ENCODE assay signal across 8 mouse cellular contexts in the genomic region with DNA sequence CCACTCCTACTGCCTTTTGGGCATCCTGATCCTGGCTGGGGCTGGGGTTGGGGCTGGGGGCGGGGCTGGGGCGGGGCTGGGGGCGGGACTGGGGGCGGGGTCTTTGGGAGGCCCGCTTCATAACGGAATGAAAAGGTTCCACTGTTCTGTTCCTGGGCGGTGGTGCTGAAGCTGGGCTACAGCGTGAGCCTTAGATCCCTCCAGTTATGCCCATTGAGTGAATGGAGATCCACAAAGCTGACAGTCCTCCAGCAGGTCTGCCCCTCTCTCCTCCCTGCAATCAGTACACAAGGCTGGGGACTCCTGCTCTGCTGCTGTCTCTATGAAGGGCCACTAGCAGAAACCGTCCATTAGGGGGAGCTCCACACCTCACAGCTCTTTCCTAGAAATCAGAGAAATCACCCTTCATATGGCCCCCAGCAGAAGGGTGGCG.
A peak's percentile ranks its signal among the peaks of the same experiment; 100 is the strongest.
DNase-seq lines count a peak whose midpoint lies in the region; ATAC-seq lines count a peak whose summit lies in the region.

No protein-coding gene starts in this region.

- no peak overlapping the region for H3K9ac ChIP-seq in embryonic facial prominence, embryonic 15.5 days
- no peak overlapping the region for H3K9ac ChIP-seq in hindbrain, embryonic 15.5 days

- DNase-seq in cerebellum, adult 9-11 months: no peak
- peak; percentile 19 to 76 for DNase-seq in adrenal gland, adult (ENCODE audit: inconsistent age in 2 of 2, low spot score in 1 of 2)
- DNase-seq in left cerebral cortex, postnatal 4 days: peak; percentile 31
- DNase-seq in midbrain, embryonic 10.5 days (ENCODE audit: low spot score): peak; percentile 68
- DNase-seq in spleen, postnatal 36 days (ENCODE audit: low spot score in 2 of 2): no peak

- H3K4me2 ChIP-seq in embryonic facial prominence, embryonic 15.5 days (replicated peaks): peak overlapping the region; percentile 16
- peak overlapping the region; percentile 34 for H3K4me2 ChIP-seq in hindbrain, embryonic 15.5 days

- no peak overlapping the region for H3K27ac ChIP-seq in embryonic facial prominence, embryonic 15.5 days (replicated peaks)
- H3K27ac ChIP-seq in hindbrain, embryonic 15.5 days (replicated peaks): no peak overlapping the region
- H3K27ac ChIP-seq in midbrain, embryonic 10.5 days (replicated peaks): peak overlapping the region; percentile 71

- no peaks in the 10 kb centered on the region for H3K9me3 ChIP-seq in embryonic facial prominence, embryonic 15.5 days (replicated peaks)
- no peaks in the 10 kb centered on the region for H3K9me3 ChIP-seq in hindbrain, embryonic 15.5 days
- no peaks in the 10 kb centered on the region for H3K9me3 ChIP-seq in midbrain, embryonic 10.5 days (replicated peaks)

- no peak overlapping the region for H3K4me3 ChIP-seq in embryonic facial prominence, embryonic 15.5 days (replicated peaks)
- H3K4me3 ChIP-seq in hindbrain, embryonic 15.5 days: no peak overlapping the region
- H3K4me3 ChIP-seq in midbrain, embryonic 10.5 days: peak overlapping the region; percentile 49

- ATAC-seq in cerebellum, adult (ENCODE audit: insufficient number of reproducible peaks, low FRiP score, low TSS enrichment): peak; percentile 54
- peak; percentile 34 for ATAC-seq in embryonic facial prominence, embryonic 15.5 days (ENCODE audit: insufficient number of reproducible peaks, low FRiP score, low TSS enrichment, low read depth)
- ATAC-seq in hindbrain, embryonic 15.5 days (ENCODE audit: low FRiP score, low read depth): peak; percentile 69; the same call in 1 of the 2 replicates

- H3K36me3 ChIP-seq in embryonic facial prominence, embryonic 15.5 days: no peaks in the 10 kb centered on the region
- H3K36me3 ChIP-seq in hindbrain, embryonic 15.5 days: no peaks in the 10 kb centered on the region
- H3K36me3 ChIP-seq in midbrain, embryonic 10.5 days: no peaks in the 10 kb centered on the region

- H3K4me1 ChIP-seq in embryonic facial prominence, embryonic 15.5 days: no peaks in the 10 kb centered on the region
- H3K4me1 ChIP-seq in hindbrain, embryonic 15.5 days (replicated peaks): peaks cover 16% of the 10 kb centered on the region
- peaks cover 17% of the 10 kb centered on the region for H3K4me1 ChIP-seq in midbrain, embryonic 10.5 days

- intact Hi-C loops in left cerebral cortex, postnatal 4 days (cut with DNase I): loop anchor here (10.0 kb wide), 1 partner anchor 380 kb away; no protein-coding TSS in a partner anchor

- no peaks in the 10 kb centered on the region for H3K27me3 ChIP-seq in embryonic facial prominence, embryonic 15.5 days
- no peaks in the 10 kb centered on the region for H3K27me3 ChIP-seq in hindbrain, embryonic 15.5 days
- H3K27me3 ChIP-seq in midbrain, embryonic 10.5 days (ENCODE audit: low read depth, poor library complexity, severe bottlenecking): no peaks in the 10 kb centered on the region

- WGBS in embryonic facial prominence, embryonic 15.5 days: 2% methylated on average over 10 of the region's 10 CpGs
- WGBS in hindbrain, embryonic 15.5 days: 2% methylated on average over 10 of the region's 10 CpGs
- WGBS in midbrain, embryonic 10.5 days: 2% methylated on average over 10 of the region's 10 CpGs

Comparison
In these comparisons a context has a peak if more than half of its experiments do, and no peak if none do; other contexts are left out.
1. DNase-seq: peak in adrenal gland, adult (2 of 2), left cerebral cortex, postnatal 4 days (single experiment) and midbrain, embryonic 10.5 days (single experiment); none in cerebellum, adult 9-11 months (single experiment) and spleen, postnatal 36 days (0 of 2).
2. Peak in every context shown above with its lines, with median percentiles within 50 percentile points of each other: ATAC-seq.